Mouse (Mus musculus): ENCODE data around the gene Odf2.
A peak's percentile ranks its signal among the peaks of the same experiment; 100 is the strongest.
"Not testable (repeated sequence)": the region's sequence is repeated elsewhere in the genome, so short reads cannot be mapped to it uniquely, and the experiment has no call there.

The Odf2 gene

DNA sequence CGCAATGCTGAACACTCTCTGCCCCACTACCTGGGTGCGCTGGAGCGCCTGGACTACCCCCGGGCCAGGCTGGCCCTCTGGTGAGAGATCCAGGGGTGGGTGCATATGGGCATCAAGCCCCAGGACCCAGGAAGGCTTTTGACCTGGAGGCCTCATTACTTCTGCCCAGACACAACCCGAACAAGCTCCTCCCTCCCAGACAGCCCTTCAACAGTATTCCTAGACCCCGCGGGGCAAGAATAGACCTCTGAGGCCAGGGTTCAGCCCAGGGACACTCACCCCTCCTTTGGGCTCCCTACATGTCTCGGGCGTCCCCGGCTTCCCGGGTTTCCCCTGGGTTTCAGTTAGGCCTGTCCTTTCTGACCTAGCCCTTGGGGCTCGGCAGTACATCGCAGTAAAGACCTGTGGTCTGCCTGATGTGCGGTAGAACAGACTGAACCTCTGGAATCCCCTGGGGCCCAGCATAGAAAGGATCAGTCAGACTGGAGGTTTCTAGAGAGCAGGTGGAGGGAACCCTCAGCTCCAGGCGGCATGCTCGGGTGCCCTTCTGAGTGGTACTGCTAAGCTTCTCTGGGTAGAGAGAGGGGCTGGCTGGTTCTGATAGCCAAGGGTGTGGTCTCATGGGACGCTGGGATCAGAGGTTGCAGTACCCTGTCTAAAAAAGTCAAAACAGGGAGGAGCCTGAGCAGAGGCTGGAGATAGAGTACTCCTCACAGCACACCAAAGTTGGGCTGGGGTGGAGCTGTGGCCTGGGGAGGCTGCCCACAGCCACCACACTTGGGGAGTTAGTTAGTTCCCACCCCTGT is 19.2 kb upstream of the Odf2 start:
- DNase-seq, result no peak

GRCm38 (mm10) chr2:29872581-29873295 is 16.3 kb upstream of the Odf2 start:
- peak; percentile 60 to 62 for DNase-seq

GRCm38 (mm10) chr2:29873801-29874200 is 15.2 kb upstream of the Odf2 start:
- DNase-seq, result no peak

DNA sequence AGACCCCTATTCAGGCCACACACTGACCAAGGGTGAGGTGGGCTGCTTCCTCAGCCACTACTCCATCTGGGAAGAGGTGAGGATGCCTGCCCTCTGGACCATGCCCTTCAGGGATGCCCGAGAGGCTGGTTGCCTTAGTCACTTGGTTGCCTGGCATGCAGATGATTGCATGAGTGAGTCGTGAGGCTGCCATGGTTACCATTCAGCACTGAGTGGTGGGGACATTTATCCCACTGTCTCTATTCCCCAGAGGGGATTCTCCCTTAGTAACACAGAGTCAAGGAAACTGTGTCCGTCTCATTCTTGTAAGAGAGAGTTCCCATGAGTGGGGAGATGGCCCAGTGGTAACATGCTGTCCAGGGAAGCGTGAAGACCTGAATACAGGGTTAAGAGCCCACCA is 11.0 kb upstream of the Odf2 start:
- no peak for DNase-seq

- no peak for DNase-seq
Measured at GRCm38 (mm10) chr2:29879191-29879590, 9.8 kb upstream of the Odf2 start.

DNA sequence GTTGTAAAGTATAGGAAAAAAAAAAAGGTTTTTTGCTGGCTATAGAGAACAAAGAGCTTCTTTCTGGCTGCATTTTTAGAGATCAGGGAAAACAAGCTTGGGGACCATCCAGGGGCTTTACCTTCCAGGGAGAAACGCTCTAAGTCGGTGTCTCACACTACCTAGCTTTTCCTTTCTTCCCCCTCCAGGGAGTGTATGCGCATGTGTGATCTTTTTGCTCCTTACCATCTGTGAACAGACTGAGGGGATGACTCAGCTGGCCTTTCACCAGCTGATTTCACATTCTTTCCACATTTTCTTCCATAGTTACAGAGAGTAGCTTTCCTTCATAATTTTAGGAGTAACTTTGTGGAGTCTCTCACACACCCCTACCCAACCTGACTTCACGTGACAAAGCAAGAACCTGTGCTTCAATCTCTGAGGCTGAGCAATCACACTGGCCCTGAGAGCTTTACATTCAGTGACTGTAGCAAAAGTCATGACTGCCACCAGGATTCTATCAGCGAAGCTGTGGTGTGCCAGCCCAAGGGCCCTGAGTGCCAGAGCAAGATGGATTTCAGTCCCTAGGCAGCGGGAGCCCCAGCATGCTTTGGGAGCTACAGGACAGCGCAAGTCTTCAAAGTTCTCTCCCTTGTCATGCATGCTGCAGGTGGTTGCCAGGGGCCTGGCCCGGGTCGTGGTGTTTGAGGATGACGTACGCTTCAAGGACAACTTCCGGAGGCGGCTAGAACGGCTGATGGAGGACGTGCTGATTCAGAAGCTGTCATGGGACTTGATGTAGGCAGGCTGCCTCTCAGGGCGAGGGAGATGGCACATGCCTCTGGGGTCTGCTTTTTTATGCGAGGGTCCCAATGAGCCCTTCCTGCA is 8.8 kb upstream of the Odf2 start:
- no peak for DNase-seq

- DNase-seq, result not testable (repeated sequence)
Measured at GRCm38 (mm10) chr2:29886659-29887292, 2.2 kb upstream of the Odf2 start.

DNA sequence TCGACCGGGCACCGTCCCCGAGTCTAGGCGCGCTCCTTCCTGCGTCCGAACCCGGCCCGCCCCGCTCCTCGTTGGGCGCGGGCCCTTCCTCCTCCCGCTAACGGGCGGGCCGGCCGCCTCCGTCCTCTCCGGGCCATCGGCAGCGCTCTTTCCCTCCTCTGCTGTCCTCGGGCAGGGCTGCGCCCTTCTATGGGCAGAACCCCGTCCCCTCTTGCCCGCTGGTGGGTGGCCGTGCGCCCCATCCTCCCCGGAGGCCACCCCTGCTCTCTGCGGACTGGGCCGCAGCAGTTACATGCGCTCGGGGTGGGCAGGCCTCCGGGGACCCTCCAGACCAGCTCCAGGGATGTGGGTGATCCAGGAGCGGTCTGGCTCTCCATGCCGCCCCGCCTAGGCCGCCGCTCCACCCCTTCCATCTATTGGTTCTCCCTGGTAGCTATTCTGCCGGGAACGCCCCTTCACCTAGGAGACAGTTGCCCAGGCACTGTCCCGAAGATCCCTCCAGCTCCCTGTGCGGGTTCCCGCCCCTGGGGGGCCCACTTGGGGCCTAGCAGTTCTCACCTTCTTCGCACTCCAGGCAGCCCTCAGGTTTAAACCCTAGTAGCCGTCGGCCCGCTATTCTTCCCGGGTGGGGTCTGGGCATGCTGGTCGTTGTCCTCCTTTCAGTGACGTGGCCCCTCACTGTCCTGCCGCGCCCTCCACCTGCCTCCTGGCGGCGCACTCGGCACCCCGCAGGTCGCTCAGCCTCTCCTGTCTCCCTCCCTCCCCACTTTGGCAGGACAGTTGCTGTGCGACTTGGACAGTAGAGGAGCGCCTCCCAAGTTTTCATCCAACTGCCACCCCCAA is 1.2 kb downstream of the Odf2 start:
- peak; percentile 85 to 88 for DNase-seq

DNA sequence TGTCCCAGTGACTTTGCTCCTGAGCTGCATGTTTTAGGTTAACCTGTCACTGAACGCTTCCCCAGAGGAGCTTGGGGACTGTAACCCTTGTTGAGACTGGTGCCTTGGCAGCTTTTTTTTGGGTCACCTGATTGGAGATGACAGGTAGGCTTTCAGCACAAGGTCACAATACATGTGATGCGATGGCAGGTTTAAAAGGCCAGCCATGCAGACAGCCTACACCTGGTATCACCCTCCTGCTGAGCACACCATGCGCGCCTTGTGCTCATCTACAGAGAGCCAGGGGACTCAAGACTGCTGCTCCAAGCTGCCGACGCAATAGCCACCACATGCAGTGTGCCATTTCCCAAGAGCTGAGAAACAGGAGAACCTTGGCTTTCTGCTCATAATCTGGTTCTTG is 2.8 kb downstream of the Odf2 start:
- DNase-seq, result peak; percentile 35 to 50

DNA sequence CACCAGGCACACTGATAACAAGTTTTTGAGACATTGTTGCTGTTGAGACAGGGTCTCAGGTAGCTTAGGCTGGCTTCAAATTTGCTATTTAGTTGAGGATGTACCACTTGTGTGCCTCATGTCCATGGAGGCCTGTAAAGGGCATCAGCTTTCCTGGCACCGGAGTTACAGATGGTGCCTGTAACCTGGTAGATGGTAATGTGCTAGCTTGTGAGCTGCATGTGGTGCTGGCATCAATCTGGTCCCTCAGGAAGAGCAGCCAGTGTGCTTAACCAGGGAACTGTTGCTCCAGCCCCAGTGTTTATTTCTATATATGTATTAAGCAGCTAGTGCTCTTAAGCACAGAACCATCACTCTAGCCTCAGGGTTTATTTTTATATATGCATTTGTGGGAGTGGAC is 7.0 kb downstream of the Odf2 start:
- peak in 1 of 2 experiments; percentile 26 for DNase-seq

- DNase-seq, result peak in 1 of 2 experiments; percentile 28
Measured at GRCm38 (mm10) chr2:29897366-29897765, 8.3 kb downstream of the Odf2 start.

- DNase-seq, result peak in 1 of 2 experiments; percentile 40
Measured at GRCm38 (mm10) chr2:29898081-29898480, 9.1 kb downstream of the Odf2 start.

DNA sequence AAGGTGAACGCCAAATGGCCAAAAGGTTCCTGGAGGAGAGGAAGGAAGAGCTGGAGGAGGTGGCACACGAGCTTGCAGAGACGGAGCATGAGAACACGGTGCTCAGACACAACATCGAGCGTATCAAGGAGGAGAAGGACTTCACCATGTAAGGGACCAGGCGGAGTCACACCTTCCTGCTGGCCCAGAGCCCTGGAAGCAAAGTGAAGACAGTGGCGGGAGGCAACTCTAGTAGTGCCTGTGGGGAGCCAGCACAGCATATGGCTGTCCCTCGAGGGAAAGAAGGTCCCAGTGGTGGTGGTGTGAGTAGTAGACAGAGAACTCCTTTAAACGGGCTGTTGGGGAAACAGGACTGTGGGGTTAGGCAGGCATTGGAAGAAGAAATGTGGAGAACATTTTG is 13.2 kb downstream of the Odf2 start:
- no peak for DNase-seq

- not testable (repeated sequence) for DNase-seq
Measured at GRCm38 (mm10) chr2:29908171-29908570, 19.1 kb downstream of the Odf2 start.

GRCm38 (mm10) chr2:29910042-29910441 is 21.0 kb downstream of the Odf2 start:
- peak in 1 of 2 experiments; percentile 35 for DNase-seq

DNA sequence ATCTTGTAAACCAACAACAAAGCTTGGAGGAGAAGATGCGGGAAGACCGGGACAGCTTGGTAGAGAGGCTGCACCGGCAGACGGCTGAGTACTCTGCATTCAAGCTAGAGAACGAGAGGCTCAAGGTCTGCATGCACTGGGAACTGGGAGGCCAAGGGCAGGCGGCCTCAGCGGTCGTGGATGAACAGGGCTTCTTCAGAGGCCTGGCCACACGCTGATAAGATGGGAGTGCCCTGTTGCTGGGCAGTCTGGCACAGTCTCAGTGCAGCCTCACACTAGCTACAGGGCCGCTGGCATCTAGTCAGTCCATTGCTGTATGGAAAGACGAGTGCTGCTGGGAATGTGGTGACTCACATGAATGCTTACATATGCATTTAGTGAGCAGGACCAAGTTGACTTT is 28.6 kb downstream of the Odf2 start:
- DNase-seq, result no peak

GRCm38 (mm10) chr2:29922011-29922410 is 33.0 kb downstream of the Odf2 start:
- peak; percentile 48 to 57 for DNase-seq

DNA sequence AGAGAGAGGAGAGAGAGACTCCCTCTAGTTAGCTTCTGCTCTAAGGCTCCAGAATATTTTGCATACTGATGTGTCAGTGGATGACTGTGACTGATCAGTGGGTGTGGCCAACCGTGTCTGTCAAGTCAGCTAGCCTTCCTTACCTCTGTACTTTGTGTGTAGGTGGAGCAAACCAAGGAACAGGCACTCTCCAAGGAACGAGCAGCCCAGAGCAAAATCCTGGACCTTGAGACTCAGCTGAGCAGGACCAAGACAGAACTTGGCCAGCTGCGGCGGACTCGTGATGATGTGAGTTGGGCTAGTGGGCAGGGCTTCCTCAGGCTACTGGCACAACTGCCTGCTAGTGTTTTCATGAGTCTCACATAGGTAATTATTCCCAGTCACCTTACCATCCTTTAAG is 37.5 kb downstream of the Odf2 start:
- no peak for DNase-seq

- DNase-seq, result peak; percentile 98
Measured at GRCm38 (mm10) chr2:29930506-29930905, 41.5 kb downstream of the Odf2 start.

DNA sequence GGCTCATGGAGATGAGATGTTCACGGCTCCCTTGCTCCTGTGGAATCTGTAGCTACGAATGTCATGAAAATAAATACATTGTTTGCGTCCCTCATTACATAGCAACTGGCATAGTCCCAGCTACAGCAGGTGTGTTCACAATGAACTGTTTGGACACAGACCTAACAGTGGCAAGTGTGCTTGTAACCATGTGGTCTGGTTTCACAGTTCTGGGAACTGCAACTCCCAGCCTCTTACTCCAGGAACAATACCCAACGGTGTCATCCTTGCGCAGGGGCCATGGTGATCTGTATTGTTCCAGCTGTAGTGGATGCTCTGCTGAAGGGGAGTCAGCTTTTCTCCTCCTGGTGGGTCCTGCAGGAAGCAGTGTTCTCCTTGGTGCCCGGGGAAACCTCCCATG is 42.2 kb downstream of the Odf2 start:
- peak; percentile 38 to 55 for DNase-seq

DNA sequence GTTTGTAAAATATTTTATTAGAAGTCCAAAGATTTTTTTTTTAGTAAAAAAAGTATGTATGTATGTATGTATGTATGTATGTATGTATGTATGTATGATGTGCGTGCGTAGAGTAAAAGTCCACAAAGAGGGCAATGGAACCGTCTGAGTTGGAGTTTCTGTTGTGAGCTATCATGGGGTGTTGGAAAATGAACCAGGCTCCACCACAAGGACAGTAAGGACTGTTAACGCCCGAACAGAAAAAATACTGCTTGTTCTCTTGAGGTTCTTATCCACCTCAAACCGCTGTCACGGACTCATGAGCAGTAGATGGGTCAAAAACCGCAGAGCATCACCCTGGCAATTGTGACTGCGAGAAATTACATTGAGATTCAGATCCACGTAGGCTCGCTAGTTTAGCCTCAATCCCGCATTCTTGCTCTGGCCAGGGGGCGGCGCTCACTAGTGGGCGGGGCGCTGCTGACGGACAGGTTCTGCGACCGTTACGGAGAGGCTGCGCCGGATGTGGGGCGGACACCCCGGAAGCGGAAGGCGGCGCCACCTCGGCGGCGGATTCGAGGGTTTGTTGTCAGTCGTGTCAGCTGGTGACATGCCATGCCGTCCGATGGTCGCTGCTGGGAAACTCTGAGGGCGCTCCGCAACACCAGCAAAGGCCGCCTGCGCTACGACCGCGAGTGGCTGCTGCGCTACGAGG is 46.0 kb downstream of the Odf2 start, which contains the start of gene Gle1:
Gene Gle1 (plus strand): TSS at position 521 of the 694 bp plus-strand sequence.
- DNase-seq, result peak; percentile 98

All from cerebellum, postnatal 14 days (tissue).